Mouse (Mus musculus): ENCODE data around the gene Toporsl. TPM values are rescaled to one million over a fixed set of nuclear protein-coding genes. Genes with fewer than 3 reads are reported as not detected.

Toporsl gene
- not detected in 2 replicates for polyA plus RNA-seq (2021; fragmentation: Nextera tagmentation)
- long read RNA-seq, experiment 1 = 0 reads
- long read RNA-seq, experiment 2 = 0 reads

DNA sequence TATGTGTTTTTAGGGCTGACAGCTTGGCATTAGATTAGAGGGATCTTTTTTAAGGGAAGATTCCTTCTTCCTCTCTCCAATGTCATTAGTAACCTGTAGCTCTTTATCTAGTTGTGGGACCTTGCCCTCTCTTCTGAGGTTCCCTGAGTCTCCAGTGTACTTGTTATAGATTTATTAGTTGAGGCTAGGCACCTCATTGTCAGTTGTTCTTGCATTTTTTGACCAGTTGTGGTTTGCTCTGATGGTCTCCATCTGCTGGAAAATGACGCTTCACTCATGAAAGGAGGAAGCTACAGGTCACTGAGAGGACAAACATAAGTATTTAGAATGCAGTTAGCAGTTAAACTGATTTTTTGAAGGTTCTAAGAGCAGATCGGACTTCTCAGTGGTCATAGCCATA is at the start of gene Toporsl:
Gene Toporsl (plus strand): TSS at position 348 of the 400 bp plus-strand sequence.

Other genes starting within 250 kb of the Toporsl start
- 10.3 and 12.1 TPM in 2 replicates for gene Smc2, start 157.0 kb upstream of the Toporsl start, polyA plus RNA-seq (2021; fragmentation: Nextera tagmentation)
- gene Vma21-ps, start 99.0 kb upstream of the Toporsl start, polyA plus RNA-seq (2021; fragmentation: Nextera tagmentation) = not detected in 2 replicates
- gene Olfr275, start 218.3 kb downstream of the Toporsl start, polyA plus RNA-seq (2021; fragmentation: Nextera tagmentation) = not detected in 2 replicates